Mouse (Mus musculus) testis, adult 2 months (tissue): Measurements from ENCODE around the gene Kif23. TPM values are rescaled to one million over a fixed set of nuclear protein-coding genes. Genes with fewer than 3 reads are reported as not detected.

Experiments
- H3K27ac ChIP-seq: fragments of 200-500 bp; 2 replicates; pipeline ENCODE4 v1.5.1; 2012; ENCODE audit warnings: low read depth, low read length; ENCODE audit not compliant: control insufficient read depth, insufficient read depth
- H3K27me3 ChIP-seq: fragments of 200-500 bp; 2 replicates; pipeline ENCODE4 v1.6.1; 2012; ENCODE audit warnings: mild to moderate bottlenecking, low read length, moderate library complexity; ENCODE audit not compliant: control insufficient read depth, insufficient read depth
- H3K36me3 ChIP-seq: fragments of 200-500 bp; 2 replicates; pipeline ENCODE4 v1.6.1; 2012; ENCODE audit warnings: mild to moderate bottlenecking, low read length; ENCODE audit not compliant: control insufficient read depth, insufficient read depth
- H3K4me1 ChIP-seq: fragments of 200-500 bp; 2 replicates; pipeline ENCODE4 v1.6.1; 2012; ENCODE audit warnings: low read length; ENCODE audit not compliant: control insufficient read depth, insufficient read depth
- H3K4me3 ChIP-seq: fragments of 200-500 bp; 2 replicates; pipeline ENCODE4 v1.5.1; 2012; ENCODE audit warnings: low read depth, mild to moderate bottlenecking, low read length, moderate library complexity, mixed read lengths; ENCODE audit not compliant: control insufficient read depth
- CTCF ChIP-seq: fragments of 200-500 bp; IDR thresholded peaks from 2 replicates; pipeline ENCODE4 v1.5.1; 2012; ENCODE audit warnings: low read depth, mild to moderate bottlenecking, inconsistent platforms, low read length, moderate library complexity; ENCODE audit not compliant: control insufficient read depth, insufficient read depth, insufficient replicate concordance
- POLR2A ChIP-seq: fragments of 200-500 bp; IDR thresholded peaks from 2 replicates; pipeline ENCODE4 v1.6.1; 2012; ENCODE audit warnings: low read depth, mild to moderate bottlenecking, inconsistent platforms, low read length, moderate library complexity; ENCODE audit not compliant: control insufficient read depth
- polyA plus RNA-seq: library from polyadenylated mRNA; depleted of rRNA; stranded (reverse); fragments of >200 nt; gene quantifications from 2 replicates; pipeline ENCODE4 v1.2.3, GENCODE M21; 2012

Gene Kif23
- polyA plus RNA-seq, 1 experiment, result 12.8 TPM

DNA sequence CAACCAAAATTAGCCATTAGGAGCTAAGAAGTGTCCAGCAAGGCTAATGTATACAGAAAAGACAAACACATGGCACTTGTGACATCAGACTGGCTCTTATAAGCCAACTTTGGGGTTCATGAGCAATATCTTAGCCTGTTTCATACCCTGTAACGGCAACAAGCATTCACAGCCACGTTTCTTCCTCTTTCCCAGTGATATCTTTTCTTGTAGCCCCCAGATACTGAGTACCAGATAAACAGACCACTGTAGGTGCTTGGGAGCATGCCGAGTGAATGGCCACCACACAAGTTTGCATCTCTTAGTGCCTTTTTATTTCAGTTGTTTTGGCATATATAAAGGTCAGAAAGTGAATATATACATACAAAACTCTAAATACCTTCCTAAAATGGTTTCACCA lies 29.6 kb downstream of the Kif23 start:
- no peak overlapping the region for H3K4me3 ChIP-seq
- H3K27ac ChIP-seq, result no peak overlapping the region; the same call in 1 of the 2 replicates
- TF ChIP-seq CTCF (no peak), POLR2A (no peak)
- H3K36me3 ChIP-seq, result no peaks in the 10 kb centered on the region
- H3K27me3 ChIP-seq, result no peaks in the 10 kb centered on the region
- peaks cover 3% of the 10 kb centered on the region; the same call in 1 of the 2 replicates for H3K4me1 ChIP-seq

DNA sequence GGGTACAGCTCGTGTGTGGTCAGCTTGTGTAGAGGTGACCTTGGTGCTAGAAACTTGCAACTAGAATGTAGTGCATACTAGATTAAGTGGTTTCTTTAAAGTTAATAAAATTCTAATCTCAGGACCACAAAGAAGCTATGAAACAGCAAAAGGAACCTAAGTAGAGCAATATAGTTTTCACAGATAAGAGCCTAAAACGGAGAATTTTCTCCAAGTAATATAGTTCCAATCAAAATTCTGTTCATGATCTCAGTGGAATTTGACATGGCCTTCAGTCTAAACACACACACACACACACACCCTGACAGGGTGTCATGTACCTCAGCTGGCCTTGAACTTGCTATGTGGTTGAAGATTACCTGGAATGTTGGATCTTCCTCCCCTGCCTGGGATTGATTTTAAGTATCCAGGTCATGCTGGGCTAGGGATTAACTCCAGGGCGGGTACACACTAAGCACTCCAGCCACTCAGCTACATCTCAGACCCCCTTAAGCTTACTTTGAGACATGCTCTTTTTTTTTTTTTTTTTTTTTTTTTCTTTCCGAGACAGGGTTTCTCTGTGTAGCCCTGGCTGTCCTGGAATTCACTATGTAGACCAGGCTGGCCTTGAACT lies 31.1 kb downstream of the Kif23 start:
- no peaks in the 10 kb centered on the region for H3K27me3 ChIP-seq
- TF ChIP-seq CTCF (no peak), POLR2A (no peak)
- no peak overlapping the region for H3K4me3 ChIP-seq
- no peak overlapping the region for H3K27ac ChIP-seq
- no peaks in the 10 kb centered on the region; the same call in 1 of the 2 replicates for H3K36me3 ChIP-seq
- peaks cover 3% of the 10 kb centered on the region; the same call in 1 of the 2 replicates for H3K4me1 ChIP-seq

DNA sequence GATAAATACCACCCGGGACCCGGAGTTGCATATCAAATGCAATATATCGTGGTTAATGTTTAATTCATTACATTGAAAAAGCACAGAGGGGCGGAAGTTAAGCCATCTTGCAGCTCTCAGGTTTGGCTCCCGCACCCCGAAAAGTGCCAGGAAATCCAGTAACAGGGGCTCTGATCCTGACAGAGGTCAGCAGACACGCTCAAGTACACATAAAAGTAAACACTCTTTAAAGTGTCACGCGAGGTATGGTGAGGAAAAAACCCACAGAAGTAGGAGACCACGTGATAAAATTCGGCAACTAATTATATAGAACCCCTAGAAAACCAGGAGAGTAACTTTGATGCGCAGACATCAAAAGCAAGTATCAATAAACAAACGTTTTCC lies 31.7 kb downstream of the Kif23 start:
- Histone ChIP-seq H3K27ac (peak overlapping the region; percentile 88), H3K27me3 (no peaks in the 10 kb centered on the region), H3K4me1 (peaks cover 3% of the 10 kb centered on the region; the same call in 1 of the 2 replicates), H3K4me3 (peak overlapping the region; percentile 89), H3K36me3 (no peaks in the 10 kb centered on the region; the same call in 1 of the 2 replicates)
- no peak for TF ChIP-seq POLR2A
- no peak for TF ChIP-seq CTCF

DNA sequence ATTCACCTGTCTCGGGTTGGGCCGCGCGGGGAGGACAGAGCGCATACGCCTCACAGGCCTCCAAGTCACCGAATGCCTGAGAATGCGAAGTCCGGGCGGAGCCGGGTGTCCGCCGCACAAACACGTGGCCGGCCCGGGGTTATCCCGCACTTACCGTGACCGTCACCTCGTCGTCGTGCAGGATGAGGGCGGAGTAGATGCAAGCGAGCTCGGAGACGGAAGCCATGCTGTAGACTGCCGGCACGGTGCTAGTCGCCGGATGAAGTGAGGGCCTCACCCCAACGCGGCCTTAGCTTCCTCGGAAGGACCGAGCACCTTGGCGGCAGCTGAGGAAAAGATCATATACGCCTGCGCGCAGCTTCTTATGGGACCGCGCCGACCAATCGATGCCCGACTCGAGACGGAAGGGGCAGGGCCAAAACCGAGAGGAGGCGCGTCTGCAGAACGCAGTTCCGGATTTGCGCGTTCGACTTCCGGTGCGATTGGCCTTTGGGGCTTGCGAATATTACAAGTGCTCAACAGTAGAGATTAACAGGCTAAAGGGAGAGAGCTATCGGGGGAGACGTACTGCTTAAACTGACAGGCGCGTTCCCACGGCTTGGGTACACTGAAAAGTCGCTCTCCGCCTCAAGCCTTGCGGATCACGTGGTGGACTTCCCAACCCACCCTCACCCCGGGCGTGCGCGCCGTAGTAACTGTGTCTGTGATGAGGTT lies 32.2 kb downstream of the Kif23 start, which contains the start of gene Rplp1:
Rplp1 (minus strand) TSS at position 340 of the 714 bp plus-strand sequence.
- Histone ChIP-seq H3K27ac (peak within 1 kb of the TSS; percentile 88), H3K27me3 (no peaks in the 10 kb centered on the region), H3K4me3 (peak within 1 kb of the TSS; percentile 89), H3K4me1 (peaks cover 3% of the 10 kb centered on the region; the same call in 1 of the 2 replicates), H3K36me3 (no peaks in the 10 kb centered on the region; the same call in 1 of the 2 replicates)
- peak; percentile 95 for TF ChIP-seq POLR2A
- no peak; the same call in 1 of the 2 replicates for TF ChIP-seq CTCF

DNA sequence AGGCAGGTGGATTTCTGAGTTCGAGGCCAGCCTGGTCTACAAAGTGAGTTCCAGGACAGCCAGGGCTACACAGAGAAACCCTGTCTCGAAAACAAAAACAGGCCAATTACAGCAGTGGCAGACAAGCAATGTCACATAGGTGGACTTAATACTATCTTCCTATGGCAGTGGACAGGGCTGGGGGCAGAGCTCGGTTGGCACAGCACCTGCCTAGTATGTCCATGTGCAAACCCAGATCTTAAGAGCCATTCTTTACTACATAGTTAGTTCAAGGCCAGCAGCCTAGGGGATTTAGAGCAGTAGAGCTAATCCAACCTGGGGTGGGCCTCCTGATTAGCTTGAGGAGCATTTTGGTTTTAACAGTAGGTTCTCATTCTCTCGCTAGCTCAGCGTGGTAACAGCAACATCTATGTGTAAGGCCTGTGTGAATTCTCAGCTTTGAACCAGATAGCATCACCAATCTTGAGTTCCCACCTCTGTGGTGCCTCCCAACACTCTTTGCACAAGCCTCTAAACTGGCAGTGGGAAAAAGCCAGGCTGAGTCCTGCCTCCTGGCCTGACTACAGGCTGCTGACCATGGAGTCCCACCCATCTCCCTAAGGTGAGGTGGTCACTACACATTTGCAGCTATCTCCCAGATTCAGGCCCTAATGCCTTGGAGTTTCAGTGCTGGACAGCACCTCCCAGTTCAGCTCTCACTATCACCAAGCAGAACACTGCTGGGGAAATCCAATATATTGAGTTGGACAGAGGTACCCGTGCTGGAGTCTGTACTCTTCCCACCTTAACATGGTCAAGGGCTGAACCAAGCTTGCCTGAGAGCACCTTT lies 35.1 kb downstream of the Kif23 start:
- no peak overlapping the region for H3K4me3 ChIP-seq
- no peaks in the 10 kb centered on the region; the same call in 1 of the 2 replicates for H3K36me3 ChIP-seq

DNA sequence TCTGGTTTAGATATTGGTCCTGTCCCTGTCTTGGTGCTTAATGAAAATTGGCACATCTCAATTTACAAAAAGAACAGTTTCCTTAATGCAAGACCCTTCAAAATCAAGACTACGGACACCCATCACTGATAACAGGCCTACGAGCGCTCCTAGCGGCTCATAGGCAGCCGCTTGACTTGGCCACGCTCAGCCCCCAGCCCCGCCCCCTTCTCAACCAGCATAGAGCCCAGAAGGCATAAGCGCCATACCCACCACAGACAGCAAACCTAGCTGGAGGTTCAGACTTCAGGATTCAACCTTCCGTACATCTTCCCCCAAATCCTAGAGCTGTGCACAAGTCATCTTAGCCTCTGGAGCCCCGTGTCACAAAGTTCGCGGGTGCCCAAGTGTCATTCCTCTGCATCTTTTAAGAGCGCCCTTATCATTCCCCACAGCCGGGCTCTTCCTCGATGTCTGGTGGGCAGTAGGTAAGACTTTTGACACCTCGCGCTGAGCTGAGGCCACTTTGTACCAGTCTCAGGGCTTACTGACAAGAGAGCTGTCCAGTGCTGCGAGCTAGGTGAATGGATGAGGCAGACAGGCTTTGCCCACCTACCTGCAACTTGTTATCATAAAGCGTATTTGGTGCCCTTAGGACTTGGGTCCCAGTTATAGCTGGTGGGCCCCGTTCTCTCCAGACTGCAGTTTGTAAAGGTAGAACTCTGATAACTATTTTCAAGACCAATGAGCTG lies 35.9 kb downstream of the Kif23 start:
- H3K27me3 ChIP-seq, result no peaks in the 10 kb centered on the region
- no peak overlapping the region for H3K4me3 ChIP-seq
- H3K36me3 ChIP-seq, result no peaks in the 10 kb centered on the region; the same call in 1 of the 2 replicates
- TF ChIP-seq CTCF (no peak), POLR2A (no peak)
- no peak overlapping the region for H3K27ac ChIP-seq
- peaks cover 3% of the 10 kb centered on the region for H3K4me1 ChIP-seq

More for the DNA sequence above, 35.1 kb downstream of the Kif23 start:
- H3K27me3 ChIP-seq, result no peaks in the 10 kb centered on the region
- peaks cover 3% of the 10 kb centered on the region for H3K4me1 ChIP-seq
- no peak overlapping the region for H3K27ac ChIP-seq
- TF ChIP-seq CTCF, result no peak
- no peak for TF ChIP-seq POLR2A
